Mouse (Mus musculus) heart, postnatal 0 days (tissue): ENCODE results near the gene Gm10382.

Experiments
- CTCF ChIP-seq: IDR thresholded peaks from 2 replicates; pipeline ENCODE4 v1.5.1; 2016; ENCODE audit warnings: antibody characterized with exemption, control low read depth, low read depth
- EP300 ChIP-seq: IDR thresholded peaks from 2 replicates; pipeline ENCODE4 v1.6.1; 2016; ENCODE audit warnings: antibody characterized with exemption, low read depth

- no peak for TF ChIP-seq EP300
- TF ChIP-seq CTCF = no peak
Measured at GRCm38 (mm10) chr5:125352781-125353294, 36.3 kb upstream of the Gm10382 start.
